Mouse (Mus musculus) lung, adult 2 months (tissue): ENCODE data around the gene Ranbp17. TPM values are rescaled to one million over a fixed set of nuclear protein-coding genes. Genes with fewer than 3 reads are reported as not detected.

Experiments
- DNase-seq: peaks from one replicate; pipeline ENCODE4 v3.0.0; 2022
- H3K4me1 ChIP-seq: fragments of 200-500 bp; 2 replicates; pipeline ENCODE4 v1.6.1; 2011; ENCODE audit warnings: low read length; ENCODE audit not compliant: control insufficient read depth, insufficient read depth
- H3K4me3 ChIP-seq: fragments of 200-500 bp; replicated peaks from 2 replicates; pipeline ENCODE3; 2011; ENCODE audit warnings: low read depth, mild to moderate bottlenecking, control low read depth, low read length; ENCODE audit errors: extremely low read depth
- CTCF ChIP-seq: fragments of 200-500 bp; IDR thresholded peaks from 2 replicates; pipeline ENCODE4 v1.5.1; 2011; ENCODE audit warnings: mild to moderate bottlenecking, low read length, control low read depth; ENCODE audit not compliant: insufficient read depth
- POLR2A ChIP-seq: fragments of 200-500 bp; IDR thresholded peaks from 2 replicates; pipeline ENCODE4 v1.6.1; 2011; ENCODE audit warnings: low read depth, mild to moderate bottlenecking, control low read depth, low read length, borderline replicate concordance; ENCODE audit errors: extremely low read depth
- WGBS: fragments of 180-500 bp; shearing (Covaris S2); methylation state at CpG from one replicate; pipeline ENCODE4 v1.1.7; 2018; 5-methylcytosine and 5-hydroxymethylcytosine counted together
- polyA plus RNA-seq: library from polyadenylated mRNA; depleted of rRNA; stranded (reverse); fragments of >200 nt; gene quantifications from 2 replicates; pipeline ENCODE4 v1.2.3, GENCODE M21; 2012; rRNA removed

The Ranbp17 gene
- 0.33 and 0.70 TPM in 2 replicates for polyA plus RNA-seq

- peak; percentile 23 for DNase-seq
- peak within 1 kb of the TSS; percentile 58 for H3K4me3 ChIP-seq
- H3K4me1 ChIP-seq: peaks cover 2% of the 10 kb centered on the region; the same call in 1 of the 2 replicates
- 2% methylated on average over 71 of the region's 72 CpGs for WGBS
- no peak for TF ChIP-seq CTCF
- no peak for TF ChIP-seq POLR2A
Measured at GRCm38 (mm10) chr11:33513376-33513991, at the start of gene Ranbp17. Gene Ranbp17, minus strand, starts transcription at chr11:33513746.

DNA sequence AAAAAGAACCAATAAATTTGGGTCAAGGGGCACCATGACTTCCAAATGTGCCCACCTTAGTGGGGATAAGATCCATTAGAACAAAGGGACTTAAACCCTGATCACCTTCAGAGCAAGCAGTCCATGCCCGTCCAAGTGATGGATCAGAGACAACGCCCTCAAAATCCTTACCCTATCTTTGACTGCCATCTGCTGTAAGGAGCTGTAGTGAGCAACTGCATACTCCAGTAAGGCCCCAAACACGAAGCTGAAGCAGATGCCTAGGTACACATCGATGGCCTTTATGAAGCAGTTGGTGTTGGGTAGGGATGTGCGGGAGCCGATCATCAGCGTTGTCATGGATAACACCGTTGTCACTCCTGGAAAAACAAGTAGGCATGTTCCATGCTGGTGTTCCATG, 40.6 kb upstream of the Ranbp17 start:
- no peak for TF ChIP-seq CTCF
- TF ChIP-seq POLR2A: no peak
- 78% methylated on average over 8 of the region's 8 CpGs for WGBS
- Histone ChIP-seq H3K4me1 (no peaks in the 10 kb centered on the region), H3K4me3 (no peak overlapping the region)
- no peak for DNase-seq

DNA sequence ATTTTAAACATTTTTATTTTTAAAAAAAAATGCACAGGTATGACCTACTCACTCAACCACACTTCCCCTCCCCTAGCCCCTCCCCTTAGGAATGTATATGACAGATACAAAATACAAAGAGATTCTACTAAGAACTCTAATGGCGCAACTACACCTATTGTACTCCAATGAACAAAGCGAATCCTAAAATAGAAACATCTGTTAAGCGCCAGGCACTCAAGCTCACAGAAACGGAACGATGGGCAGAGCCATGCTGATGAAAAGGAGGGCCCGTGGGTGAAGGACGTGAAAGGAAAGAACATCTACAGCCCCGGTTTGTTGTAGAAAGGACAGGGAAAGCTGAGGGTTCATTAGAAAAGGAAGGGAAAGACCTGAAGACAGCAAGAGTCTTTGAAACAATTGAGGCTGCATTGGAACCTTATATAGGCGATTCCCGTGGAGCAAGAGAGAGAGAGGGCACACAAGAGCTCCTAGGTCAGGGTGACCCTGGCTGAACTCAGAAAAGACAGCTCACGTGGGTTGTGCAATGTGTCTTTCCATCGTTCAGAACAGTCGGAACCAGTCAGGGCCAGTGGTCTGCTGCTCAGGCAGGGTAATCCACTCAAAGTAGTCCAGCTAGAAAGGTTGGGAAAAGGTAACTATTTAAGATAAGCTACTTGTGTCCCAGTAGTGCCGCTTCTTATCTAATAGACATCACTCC, 37.5 kb upstream of the Ranbp17 start:
- no peak for TF ChIP-seq CTCF
- TF ChIP-seq POLR2A: no peak
- 72% methylated on average over 14 of the region's 14 CpGs for WGBS
- DNase-seq: no peak

GRCm38 (mm10) chr11:33547386-33547785, 33.8 kb upstream of the Ranbp17 start:
- Histone ChIP-seq H3K4me3 (no peak overlapping the region), H3K4me1 (no peaks in the 10 kb centered on the region)
- WGBS: 30% methylated on average over 2 of the region's 2 CpGs
- no peak for DNase-seq
- TF ChIP-seq CTCF (no peak), POLR2A (no peak)

More for the DNA sequence above, 37.5 kb upstream of the Ranbp17 start:
- Histone ChIP-seq H3K4me3 (no peak overlapping the region), H3K4me1 (no peaks in the 10 kb centered on the region)

GRCm38 (mm10) chr11:33544945-33545344, 31.4 kb upstream of the Ranbp17 start:
- no peaks in the 10 kb centered on the region for H3K4me1 ChIP-seq
- WGBS: 80% methylated on average over 2 of the region's 2 CpGs
- H3K4me3 ChIP-seq: no peak overlapping the region
- DNase-seq: no peak
- TF ChIP-seq POLR2A (no peak), CTCF (no peak)

- TF ChIP-seq CTCF (no peak), POLR2A (no peak)
Measured at GRCm38 (mm10) chr11:33544121-33544520, 30.6 kb upstream of the Ranbp17 start.

GRCm38 (mm10) chr11:33537390-33538125, 24.0 kb upstream of the Ranbp17 start:
- Histone ChIP-seq H3K4me3 (no peak overlapping the region), H3K4me1 (no peaks in the 10 kb centered on the region)
- WGBS: 79% methylated on average over 5 of the region's 5 CpGs
- TF ChIP-seq POLR2A (no peak), CTCF (no peak)
- DNase-seq: no peak

More at GRCm38 (mm10) chr11:33544121-33544520, 30.6 kb upstream of the Ranbp17 start:
- no peaks in the 10 kb centered on the region for H3K4me1 ChIP-seq
- DNase-seq: no peak
- WGBS: 40% methylated on average over 11 of the region's 11 CpGs
- H3K4me3 ChIP-seq: no peak overlapping the region

- DNase-seq: no peak
- no peaks in the 10 kb centered on the region for H3K4me1 ChIP-seq
- H3K4me3 ChIP-seq: no peak overlapping the region
- 90% methylated on average over 3 of the region's 3 CpGs for WGBS
- no peak for TF ChIP-seq POLR2A
- no peak for TF ChIP-seq CTCF
Measured at GRCm38 (mm10) chr11:33536636-33537035, 23.1 kb upstream of the Ranbp17 start.

- TF ChIP-seq CTCF (no peak), POLR2A (no peak)
- Histone ChIP-seq H3K4me3 (no peak overlapping the region), H3K4me1 (no peaks in the 10 kb centered on the region)
- 81% methylated on average over 4 of the region's 4 CpGs for WGBS
- no peak for DNase-seq
Measured at GRCm38 (mm10) chr11:33534541-33534940, 21.0 kb upstream of the Ranbp17 start.
